Mouse (Mus musculus) cortical plate, adult 2 months (tissue): ENCODE measurements around the gene Nedd9.

ENCODE experiments used
- CTCF ChIP-seq: fragments of 200-500 bp; IDR thresholded peaks from 2 replicates; pipeline ENCODE4 v1.5.1; 2011; ENCODE audit warnings: mild to moderate bottlenecking, control low read depth, low read length; ENCODE audit not compliant: insufficient read depth; ENCODE audit errors: extremely low read depth
- POLR2A ChIP-seq: fragments of 200-500 bp; IDR thresholded peaks from 2 replicates; pipeline ENCODE4 v1.6.1; 2011; ENCODE audit warnings: mild to moderate bottlenecking, low read length, control low read depth; ENCODE audit not compliant: insufficient read depth; ENCODE audit errors: extremely low read depth

DNA sequence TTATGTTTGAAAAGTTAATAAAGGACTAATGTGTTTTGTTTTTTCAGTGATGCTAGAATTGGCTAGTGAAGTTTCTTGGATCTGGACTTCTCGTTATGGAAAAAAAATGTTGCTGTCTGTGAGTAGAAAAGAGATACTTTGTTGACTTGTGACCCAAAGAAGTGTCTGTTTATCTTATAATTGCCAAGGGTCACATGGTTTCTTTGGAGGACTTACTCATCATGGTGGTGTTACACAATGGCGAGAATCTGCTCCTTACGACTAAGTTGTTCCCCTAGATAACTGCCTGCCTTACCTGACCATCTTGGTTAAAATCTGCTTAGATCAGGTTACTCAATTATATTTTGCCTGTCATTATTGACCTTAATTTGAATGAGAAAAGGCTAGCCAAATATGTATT lies 26.3 kb upstream of the Nedd9 start:
- TF ChIP-seq CTCF (no peak), POLR2A (no peak)
